Mouse (Mus musculus): ENCODE data around the gene Pdcd4.
"Not testable (repeated sequence)": the region's sequence is repeated elsewhere in the genome, so short reads cannot be mapped to it uniquely, and the experiment has no call there.

The Pdcd4 gene

GRCm38 (mm10) chr19:53945171-53946042 lies 53.4 kb downstream of the Pdcd4 start:
- DNase-seq (ENCODE audit: low spot score), result peak; percentile 40

GRCm38 (mm10) chr19:53957513-53957912 lies 65.5 kb downstream of the Pdcd4 start:
- DNase-seq (ENCODE audit: low spot score), result no peak

DNA sequence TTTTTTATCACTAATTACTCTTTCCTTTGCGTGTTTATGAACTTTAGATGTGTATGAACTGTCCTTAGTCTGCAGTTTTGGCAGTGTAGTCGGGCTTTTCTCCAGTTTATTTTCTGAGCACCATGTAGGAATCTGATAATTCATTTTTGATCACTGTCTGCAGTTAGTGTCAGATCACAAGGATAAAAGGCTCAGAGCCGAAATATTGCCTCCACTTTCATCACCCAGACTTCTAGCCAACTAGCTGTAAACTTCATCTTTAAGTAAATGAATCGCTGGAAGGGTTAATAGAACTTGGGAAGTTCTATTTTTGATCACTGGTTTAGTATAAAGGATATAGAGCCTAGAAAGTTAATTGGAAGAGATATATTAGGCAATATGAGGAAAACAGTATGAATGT lies 70.5 kb downstream of the Pdcd4 start:
- DNase-seq (ENCODE audit: low spot score), result no peak

- not testable (repeated sequence) for DNase-seq (ENCODE audit: low spot score)
These were observed 72.3 kb downstream of the Pdcd4 start for GRCm38 (mm10) chr19:53964347-53964746.

DNA sequence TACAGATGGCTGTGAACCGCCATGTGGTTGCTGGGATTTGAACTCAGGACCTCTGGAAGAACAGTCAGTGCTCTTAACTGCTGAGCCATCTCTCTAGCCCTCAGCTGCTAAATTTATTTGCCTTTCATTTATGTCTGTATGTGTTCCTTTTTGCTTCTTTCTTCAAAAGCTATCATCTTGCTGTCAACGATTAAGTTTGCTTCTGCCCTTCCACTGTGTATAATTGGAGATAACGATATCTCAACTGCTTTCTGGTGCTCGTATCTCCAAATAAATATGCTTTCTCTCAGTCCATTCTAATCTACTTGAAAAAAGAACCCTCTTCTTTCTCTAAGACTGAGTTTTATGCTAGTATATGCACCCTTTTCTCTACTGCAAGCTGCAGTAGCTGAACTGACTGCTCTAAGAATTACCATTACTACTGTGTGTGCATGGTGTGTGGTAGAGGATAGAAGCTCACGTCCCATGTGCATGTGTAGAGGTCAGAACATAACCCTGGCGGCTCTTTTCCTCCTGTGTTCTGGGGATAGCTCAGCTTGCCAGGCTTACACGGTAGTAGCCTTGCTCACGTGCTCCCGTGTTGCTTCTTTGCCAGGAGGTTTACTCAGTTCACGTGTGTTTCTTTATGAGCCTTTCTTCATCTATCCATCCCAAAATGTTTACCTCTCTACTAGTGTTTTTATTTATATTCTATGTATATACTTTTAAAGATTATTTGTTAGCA lies 73.0 kb downstream of the Pdcd4 start:
- no peak for DNase-seq (ENCODE audit: low spot score)

- DNase-seq (ENCODE audit: low spot score), result no peak
These were observed 77.2 kb downstream of the Pdcd4 start for GRCm38 (mm10) chr19:53969226-53969625.

DNA sequence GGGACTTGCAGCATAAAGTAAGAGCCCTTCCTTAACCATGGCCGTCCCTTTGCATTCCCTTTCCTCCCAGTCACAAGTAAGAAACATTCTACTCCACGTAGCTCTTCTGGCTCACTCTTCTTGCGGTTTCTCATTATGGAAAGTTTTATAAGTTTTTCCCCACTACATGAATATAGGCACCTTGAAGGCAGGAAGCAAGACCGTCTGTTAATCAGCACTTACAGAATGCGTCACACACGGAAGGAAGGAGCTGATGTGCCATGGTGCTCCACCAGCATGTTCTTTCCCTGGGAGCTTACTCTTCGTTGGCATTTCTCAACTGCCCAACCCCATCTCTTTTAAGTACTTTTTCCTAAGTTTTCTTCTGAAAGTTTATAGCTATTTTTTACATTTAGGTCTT lies 79.9 kb downstream of the Pdcd4 start:
- DNase-seq (ENCODE audit: low spot score), result no peak

GRCm38 (mm10) chr19:53973656-53974055 lies 81.6 kb downstream of the Pdcd4 start:
- no peak for DNase-seq (ENCODE audit: low spot score)
